Mouse (Mus musculus): Measurements from ENCODE around the gene Fkbp5. TPM values are rescaled to one million over a fixed set of nuclear protein-coding genes. Genes with fewer than 3 reads are reported as not detected.

The Fkbp5 gene
- polyA plus RNA-seq, 1 experiment from 2014 or later, result 11.4 TPM

DNA sequence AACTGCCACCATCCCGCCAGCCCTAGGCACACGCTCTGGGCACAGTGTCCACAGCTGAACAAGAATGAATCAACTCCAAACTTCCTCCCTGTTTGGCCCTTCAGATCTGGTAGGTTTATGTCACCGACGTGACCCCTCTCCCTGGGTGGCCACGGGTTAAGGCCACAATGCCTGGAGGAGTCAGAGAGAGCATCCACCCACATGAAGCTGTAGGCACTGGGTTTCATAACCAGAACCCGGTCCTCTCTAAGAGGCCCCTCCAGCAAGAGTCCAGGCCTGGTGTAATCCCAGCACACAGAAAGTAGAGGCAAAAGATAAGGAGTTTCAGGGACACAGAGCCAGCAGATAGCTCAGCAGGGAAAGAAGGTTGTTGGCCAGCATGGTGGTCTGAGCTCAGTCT, 13.1 kb downstream of the Fkbp5 start:
- no peaks in the 10 kb centered on the region for H3K36me3 ChIP-seq (ENCODE audit: control insufficient read depth, insufficient read depth, low read length)
- peaks cover 2% of the 10 kb centered on the region; the same call in 1 of the 2 replicates for H3K4me1 ChIP-seq (replicated peaks; ENCODE audit: control insufficient read depth, insufficient read depth, low read length)
- no peaks in the 10 kb centered on the region for H3K9me3 ChIP-seq (ENCODE audit: control insufficient read depth, low read length)
- H3K4me2 ChIP-seq (ENCODE audit: low read depth, low read length, severe bottlenecking), result no peak overlapping the region
- no peaks in the 10 kb centered on the region for H3K27me3 ChIP-seq (ENCODE audit: control insufficient read depth, insufficient read depth, low read length)
- 84% methylated on average over 6 of the region's 6 CpGs for WGBS
- no peak overlapping the region for H3K4me3 ChIP-seq (ENCODE audit: low read depth, low read length)
- no peak overlapping the region for H3K9ac ChIP-seq (ENCODE audit: low read length)
- DNase-seq (ENCODE audit: low spot score) (no peak), ATAC-seq (replicated peaks; ENCODE audit: low FRiP score) (no peak)
- no peak overlapping the region for H3K27ac ChIP-seq (ENCODE audit: low read depth, low read length)

DNA sequence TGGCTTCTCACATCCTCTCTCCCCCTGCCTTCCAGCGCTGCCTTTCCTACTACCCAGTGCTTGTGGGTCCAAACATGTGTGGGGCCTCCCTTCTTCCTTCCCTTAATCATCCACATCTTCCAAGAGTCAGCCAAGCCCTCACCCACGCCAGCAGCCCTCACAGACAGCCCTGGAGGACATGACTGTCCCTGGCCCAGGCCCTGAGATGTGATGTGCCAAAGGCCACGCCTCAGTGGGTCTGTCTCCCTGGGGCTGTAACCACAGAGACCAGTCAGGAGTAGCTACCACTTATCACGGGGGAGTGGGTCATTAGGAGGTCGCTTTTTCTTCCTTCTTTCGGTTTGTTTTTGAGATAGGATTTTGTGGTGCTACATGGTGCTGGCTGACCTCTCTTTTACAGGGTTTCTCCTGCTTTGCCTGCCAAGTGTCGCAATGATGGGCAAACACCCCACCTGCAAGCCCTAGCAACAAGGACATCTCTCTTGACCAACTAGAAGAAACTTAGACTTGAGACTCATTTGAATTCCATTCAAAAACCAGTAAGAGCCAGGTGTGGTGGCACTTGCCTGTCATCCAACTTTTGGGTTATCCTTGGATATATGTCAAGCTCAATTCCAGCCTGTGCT, 15.0 kb downstream of the Fkbp5 start:
- Histone ChIP-seq H3K4me2 (ENCODE audit: low read depth, low read length, severe bottlenecking) (no peak overlapping the region), H3K36me3 (ENCODE audit: control insufficient read depth, insufficient read depth, low read length) (no peaks in the 10 kb centered on the region), H3K4me1 (replicated peaks; ENCODE audit: control insufficient read depth, insufficient read depth, low read length) (peaks cover 2% of the 10 kb centered on the region; the same call in 1 of the 2 replicates), H3K9me3 (ENCODE audit: control insufficient read depth, low read length) (no peaks in the 10 kb centered on the region), H3K9ac (ENCODE audit: low read length) (no peak overlapping the region), H3K27me3 (ENCODE audit: control insufficient read depth, insufficient read depth, low read length) (no peaks in the 10 kb centered on the region), H3K4me3 (ENCODE audit: low read depth, low read length) (no peak overlapping the region), H3K27ac (ENCODE audit: low read depth, low read length) (no peak overlapping the region)
- 82% methylated on average over 7 of the region's 7 CpGs for WGBS
- ATAC-seq (replicated peaks; ENCODE audit: low FRiP score), result no peak
- no peak for DNase-seq (ENCODE audit: low spot score)

DNA sequence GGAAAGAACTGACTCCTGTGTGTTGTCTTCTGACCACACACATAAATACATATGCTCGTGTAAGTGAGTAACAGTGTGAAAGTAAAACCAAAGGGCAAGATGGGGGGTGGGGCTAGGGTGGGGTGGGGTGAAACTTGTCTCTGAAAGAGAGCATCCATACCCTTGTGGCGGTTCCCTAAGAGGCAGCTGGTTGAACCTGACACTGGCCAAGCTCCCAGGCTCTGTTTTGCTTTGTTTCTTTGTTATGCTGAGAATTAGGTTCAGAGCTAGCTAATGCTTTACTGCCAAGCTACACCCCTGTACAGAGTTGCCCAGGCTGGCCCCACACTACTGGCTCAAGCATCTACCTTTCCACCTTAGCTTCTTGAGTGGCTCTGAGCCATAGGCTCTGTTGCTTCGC, 16.9 kb downstream of the Fkbp5 start:
- Histone ChIP-seq H3K36me3 (ENCODE audit: control insufficient read depth, insufficient read depth, low read length) (no peaks in the 10 kb centered on the region), H3K9me3 (ENCODE audit: control insufficient read depth, low read length) (no peaks in the 10 kb centered on the region; the same call in 1 of the 2 replicates), H3K27me3 (ENCODE audit: control insufficient read depth, insufficient read depth, low read length) (no peaks in the 10 kb centered on the region), H3K4me1 (replicated peaks; ENCODE audit: control insufficient read depth, insufficient read depth, low read length) (no peaks in the 10 kb centered on the region), H3K4me2 (ENCODE audit: low read depth, low read length, severe bottlenecking) (no peak overlapping the region), H3K4me3 (ENCODE audit: low read depth, low read length) (no peak overlapping the region), H3K9ac (ENCODE audit: low read length) (no peak overlapping the region), H3K27ac (ENCODE audit: low read depth, low read length) (no peak overlapping the region)
- no peak for ATAC-seq (replicated peaks; ENCODE audit: low FRiP score)
- no peak for DNase-seq (ENCODE audit: low spot score)
- WGBS, result 81% methylated on average over 3 of the region's 3 CpGs

DNA sequence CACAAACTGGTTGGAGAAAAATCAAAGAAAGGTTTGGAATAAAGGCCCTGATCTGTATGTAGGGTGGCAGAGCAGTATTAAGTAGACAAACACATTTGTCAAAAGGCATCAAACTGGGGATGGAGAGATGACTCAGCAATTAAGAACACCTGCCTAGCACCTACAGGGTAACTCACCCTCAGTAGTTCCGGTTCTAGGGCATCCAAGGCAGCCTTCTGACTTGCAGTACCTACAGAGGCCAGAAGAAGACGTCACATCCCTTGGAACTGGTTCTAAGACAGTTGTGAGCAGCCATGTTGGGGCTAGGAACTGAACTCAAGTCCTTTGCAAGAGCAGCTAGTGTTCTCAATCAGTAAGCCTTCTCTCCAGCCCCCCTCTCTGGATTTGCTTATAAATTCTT, 18.1 kb downstream of the Fkbp5 start:
- H3K9ac ChIP-seq (ENCODE audit: low read length), result no peak overlapping the region
- no peak overlapping the region for H3K4me2 ChIP-seq (ENCODE audit: low read depth, low read length, severe bottlenecking)
- H3K9me3 ChIP-seq (ENCODE audit: control insufficient read depth, low read length), result no peaks in the 10 kb centered on the region; the same call in 1 of the 2 replicates
- ATAC-seq (replicated peaks; ENCODE audit: low FRiP score) (no peak), DNase-seq (ENCODE audit: low spot score) (no peak)
- no peaks in the 10 kb centered on the region for H3K36me3 ChIP-seq (ENCODE audit: control insufficient read depth, insufficient read depth, low read length)
- 76% methylated on average over 2 of the region's 2 CpGs for WGBS
- H3K4me1 ChIP-seq (replicated peaks; ENCODE audit: control insufficient read depth, insufficient read depth, low read length), result no peaks in the 10 kb centered on the region
- no peak overlapping the region for H3K4me3 ChIP-seq (ENCODE audit: low read depth, low read length)
- no peak overlapping the region for H3K27ac ChIP-seq (ENCODE audit: low read depth, low read length)
- no peaks in the 10 kb centered on the region for H3K27me3 ChIP-seq (ENCODE audit: control insufficient read depth, insufficient read depth, low read length)

DNA sequence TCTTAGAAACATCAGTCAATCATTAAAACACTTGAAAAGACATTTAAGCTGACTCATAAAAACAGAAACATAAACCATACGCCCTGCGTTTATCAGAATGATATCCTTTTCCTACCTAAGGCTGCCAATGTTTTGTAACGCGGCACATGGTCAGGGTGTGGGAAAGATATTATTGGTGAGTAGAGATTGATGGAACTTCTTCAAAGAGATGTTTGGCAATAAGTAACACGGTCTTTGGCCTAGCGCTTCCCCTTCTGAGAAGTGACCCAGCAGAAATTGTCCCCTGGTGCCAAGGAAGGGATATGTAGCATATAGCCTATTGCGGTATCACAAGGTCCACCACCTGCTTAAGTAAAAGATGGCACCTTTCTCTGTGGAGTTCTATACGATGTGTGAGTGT, 21.5 kb downstream of the Fkbp5 start:
- H3K27ac ChIP-seq (ENCODE audit: low read depth, low read length), result no peak overlapping the region
- H3K27me3 ChIP-seq (ENCODE audit: control insufficient read depth, insufficient read depth, low read length), result no peaks in the 10 kb centered on the region
- H3K36me3 ChIP-seq (ENCODE audit: control insufficient read depth, insufficient read depth, low read length), result no peaks in the 10 kb centered on the region
- WGBS, result 95% methylated on average over 8 of the region's 8 CpGs
- H3K4me3 ChIP-seq (ENCODE audit: low read depth, low read length), result no peak overlapping the region
- no peaks in the 10 kb centered on the region; the same call in 1 of the 2 replicates for H3K9me3 ChIP-seq (ENCODE audit: control insufficient read depth, low read length)
- no peak for DNase-seq (ENCODE audit: low spot score)
- H3K4me2 ChIP-seq (ENCODE audit: low read depth, low read length, severe bottlenecking), result no peak overlapping the region
- H3K4me1 ChIP-seq (replicated peaks; ENCODE audit: control insufficient read depth, insufficient read depth, low read length), result no peaks in the 10 kb centered on the region
- no peak overlapping the region for H3K9ac ChIP-seq (ENCODE audit: low read length)
- no peak for ATAC-seq (replicated peaks; ENCODE audit: low FRiP score)

DNA sequence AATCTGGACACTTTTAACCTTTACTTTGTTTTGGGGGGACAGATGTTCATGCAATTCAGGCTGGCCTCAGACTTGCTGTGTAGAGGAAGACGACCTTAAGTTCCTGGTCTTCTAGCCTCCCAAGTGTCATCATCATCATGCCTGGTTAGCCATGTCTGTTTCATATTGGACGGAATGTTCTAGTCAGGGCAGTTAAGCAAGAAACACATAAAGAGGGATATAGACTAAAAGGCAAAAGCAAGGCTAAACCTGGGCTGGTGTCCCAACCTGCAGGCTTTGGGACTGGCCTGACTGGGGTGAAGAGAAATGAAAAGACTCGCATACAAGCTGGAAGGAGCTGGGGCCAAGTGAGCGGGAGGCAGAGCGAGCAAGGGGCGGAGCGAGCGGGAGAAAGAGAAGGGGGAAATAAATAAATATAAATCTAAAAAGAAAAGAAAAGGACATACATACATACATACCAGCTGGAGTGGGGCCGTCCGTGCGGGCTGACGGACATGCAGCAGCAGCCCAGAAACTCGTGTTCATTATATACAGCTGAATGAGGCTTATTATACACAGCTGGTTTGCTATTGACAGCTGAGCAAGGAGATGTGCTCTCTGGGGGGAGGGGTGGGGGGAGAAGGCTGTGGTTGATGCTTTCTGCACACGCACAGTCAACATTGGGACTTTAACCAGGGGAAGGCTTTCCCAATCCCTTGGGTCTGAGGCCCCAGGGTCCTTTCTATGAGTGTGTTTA, 26.1 kb downstream of the Fkbp5 start:
- no peaks in the 10 kb centered on the region for H3K27me3 ChIP-seq (ENCODE audit: control insufficient read depth, insufficient read depth, low read length)
- H3K36me3 ChIP-seq (ENCODE audit: control insufficient read depth, insufficient read depth, low read length), result no peaks in the 10 kb centered on the region
- no peak overlapping the region for H3K27ac ChIP-seq (ENCODE audit: low read depth, low read length)
- H3K4me3 ChIP-seq (ENCODE audit: low read depth, low read length), result no peak overlapping the region
- DNase-seq (ENCODE audit: low spot score) (no peak), ATAC-seq (replicated peaks; ENCODE audit: low FRiP score) (no peak)
- WGBS, result 71% methylated on average over 14 of the region's 14 CpGs
- H3K9ac ChIP-seq (ENCODE audit: low read length), result no peak overlapping the region
- no peaks in the 10 kb centered on the region for H3K9me3 ChIP-seq (ENCODE audit: control insufficient read depth, low read length)
- 0 out of 2 replicates have a peak, but pooled peaks cover 2% of the 10 kb centered on the region for H3K4me1 ChIP-seq (replicated peaks; ENCODE audit: control insufficient read depth, insufficient read depth, low read length)
- no peak overlapping the region for H3K4me2 ChIP-seq (ENCODE audit: low read depth, low read length, severe bottlenecking)

DNA sequence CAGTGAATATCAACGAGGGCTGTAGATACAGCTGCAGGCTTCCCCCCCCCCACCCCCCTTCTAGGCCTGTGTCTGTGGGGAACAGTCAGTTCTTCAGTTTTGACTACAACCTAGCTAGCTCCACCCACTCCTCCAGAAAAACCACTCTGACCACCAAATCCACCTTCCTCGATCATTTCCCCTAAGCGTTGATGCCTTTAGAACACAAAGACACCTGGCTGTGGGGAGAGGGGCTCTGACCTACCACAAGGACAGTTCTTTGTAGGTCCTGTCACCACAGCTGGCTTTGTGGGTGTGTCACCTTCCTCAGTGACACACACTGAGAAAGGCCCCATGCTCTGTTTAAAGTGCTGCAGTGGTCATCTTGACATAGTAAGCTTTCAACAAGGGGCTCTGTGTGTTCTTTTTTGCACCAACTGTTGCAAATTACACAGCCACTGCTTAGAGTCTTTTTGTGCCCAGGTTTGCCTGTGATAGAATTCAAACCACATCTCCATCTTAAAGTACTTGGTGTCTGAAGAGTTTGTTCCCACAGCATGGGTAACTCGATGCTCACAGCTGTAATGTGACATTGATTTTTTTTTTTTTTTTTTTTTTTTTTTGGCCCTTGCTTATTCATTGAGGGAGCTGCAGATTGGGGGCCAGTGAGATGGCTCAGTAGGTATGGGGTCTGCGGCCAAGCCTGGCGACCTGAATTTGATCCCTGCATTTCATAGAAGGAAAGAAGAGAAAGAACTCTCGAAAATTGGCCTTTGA, 28.9 kb downstream of the Fkbp5 start:
- no peaks in the 10 kb centered on the region for H3K36me3 ChIP-seq (ENCODE audit: control insufficient read depth, insufficient read depth, low read length)
- H3K9me3 ChIP-seq (ENCODE audit: control insufficient read depth, low read length), result no peaks in the 10 kb centered on the region
- no peak overlapping the region for H3K4me3 ChIP-seq (ENCODE audit: low read depth, low read length)
- H3K27me3 ChIP-seq (ENCODE audit: control insufficient read depth, insufficient read depth, low read length), result no peaks in the 10 kb centered on the region
- H3K4me1 ChIP-seq (replicated peaks; ENCODE audit: control insufficient read depth, insufficient read depth, low read length), result 0 out of 2 replicates have a peak, but pooled peaks cover 3% of the 10 kb centered on the region
- DNase-seq (ENCODE audit: low spot score), result no peak
- H3K27ac ChIP-seq (ENCODE audit: low read depth, low read length), result no peak overlapping the region
- no peak overlapping the region for H3K9ac ChIP-seq (ENCODE audit: low read length)
- H3K4me2 ChIP-seq (ENCODE audit: low read depth, low read length, severe bottlenecking), result no peak overlapping the region
- 75% methylated on average over 7 of the region's 7 CpGs for WGBS
- ATAC-seq (replicated peaks; ENCODE audit: low FRiP score), result no peak

DNA sequence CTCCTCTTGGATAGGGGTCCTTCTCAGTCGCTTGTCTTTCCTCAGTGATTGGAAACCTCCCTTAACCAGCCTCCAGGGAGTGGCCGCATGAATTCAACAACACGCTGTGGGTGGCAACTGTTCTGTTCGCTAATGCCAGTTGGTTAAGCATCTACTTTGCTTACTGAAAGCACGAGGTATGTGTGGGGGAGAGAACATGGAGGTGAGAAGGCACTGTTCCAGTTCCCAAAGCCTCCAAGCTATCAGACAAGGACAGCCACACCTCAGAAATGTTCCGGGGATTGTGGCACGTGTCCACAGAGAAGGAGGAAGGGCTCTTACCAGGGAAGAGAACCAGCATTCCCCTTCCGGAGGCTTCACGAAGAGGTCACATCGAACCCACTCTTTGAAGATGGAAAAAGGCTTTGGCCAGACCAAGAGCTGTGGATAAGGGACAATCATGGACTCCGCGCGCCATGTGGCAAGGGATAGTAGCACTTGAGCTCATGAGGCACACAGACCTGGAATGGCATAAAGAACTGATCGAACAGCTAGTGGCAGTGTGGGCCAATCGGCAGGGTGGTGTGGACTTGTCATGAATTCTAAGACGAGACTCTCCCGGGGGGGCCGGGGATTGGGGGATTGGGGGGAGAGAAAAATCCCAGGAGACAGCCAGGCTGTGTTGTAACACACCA, 29.6 kb downstream of the Fkbp5 start:
- no peak overlapping the region for H3K4me3 ChIP-seq (ENCODE audit: low read depth, low read length)
- DNase-seq (ENCODE audit: low spot score) (no peak), ATAC-seq (replicated peaks; ENCODE audit: low FRiP score) (no peak)
- H3K9ac ChIP-seq (ENCODE audit: low read length), result no peak overlapping the region
- 92% methylated on average over 18 of the region's 18 CpGs for WGBS
- no peaks in the 10 kb centered on the region for H3K27me3 ChIP-seq (ENCODE audit: control insufficient read depth, insufficient read depth, low read length)
- no peaks in the 10 kb centered on the region for H3K36me3 ChIP-seq (ENCODE audit: control insufficient read depth, insufficient read depth, low read length)
- no peaks in the 10 kb centered on the region for H3K9me3 ChIP-seq (ENCODE audit: control insufficient read depth, low read length)
- 0 out of 2 replicates have a peak, but pooled peaks cover 3% of the 10 kb centered on the region for H3K4me1 ChIP-seq (replicated peaks; ENCODE audit: control insufficient read depth, insufficient read depth, low read length)
- no peak overlapping the region for H3K27ac ChIP-seq (ENCODE audit: low read depth, low read length)
- H3K4me2 ChIP-seq (ENCODE audit: low read depth, low read length, severe bottlenecking), result no peak overlapping the region

All from forebrain, embryonic 11.5 days (tissue).